9 mouse cellular contexts compared by ENCODE assay signal in the genomic region with DNA sequence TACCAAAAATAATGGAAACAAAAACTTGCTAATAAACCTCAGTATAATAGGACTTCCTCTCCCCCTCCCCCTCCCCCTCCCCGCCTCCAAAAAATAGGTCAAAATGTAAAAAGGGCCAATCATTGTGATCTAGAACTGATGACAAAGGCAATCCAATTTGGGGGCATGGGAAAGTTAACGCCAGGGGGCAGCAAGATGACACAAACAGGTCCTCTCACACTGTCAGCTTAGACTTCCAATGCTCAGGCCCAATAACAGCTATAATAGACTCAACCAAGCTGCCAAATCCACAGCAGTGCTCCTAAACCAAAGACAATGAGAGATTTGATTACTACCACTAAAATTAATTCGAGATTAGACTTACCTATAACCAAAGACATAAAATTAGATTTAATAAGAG. TPM values are rescaled to one million over a fixed set of nuclear protein-coding genes. Genes with fewer than 3 reads are reported as not detected.
DNase-seq lines count a peak whose midpoint lies in the region; ATAC-seq and TF ChIP-seq lines count a peak whose summit lies in the region.
"Had no signal": no experiment of that assay in that cellular context is flagged by ENCODE, and none has a peak within 500 bp of the region (broad histone marks: within the 10 kb centered on the region; RNA-seq: fewer than 3 reads in every experiment).

No protein-coding gene starts in this region.

- no peak for TF ChIP-seq EP300 in liver, embryonic 14.5 days (IDR thresholded peaks at IDR 0.05; ENCODE audit: low read depth)

- peak; percentile 58 to 71 for DNase-seq in B cell, adult 2 months
- DNase-seq in c-Kit-positive CD71-positive TER-119-positive erythroid progenitor cells, embryonic 14.5 days (ENCODE audit: low spot score), result peak; percentile 16
- DNase-seq in frontal cortex, postnatal 36 days (ENCODE audit: low spot score in 2 of 2), result peak; percentile 7 to 32
- DNase-seq in liver, embryonic 14.5 days (ENCODE audit: low read depth in 3 of 3, low spot score in 3 of 3), result peak; percentile 0 to 3 (median 1)
- DNase-seq in right cerebral cortex, postnatal 4 days, result peak; percentile 27

- peak; percentile 80; the same call in 1 of the 2 replicates for ATAC-seq in kidney, embryonic 16.5 days (ENCODE audit: low FRiP score, low TSS enrichment)
- no peak for ATAC-seq in liver, embryonic 14.5 days (ENCODE audit: insufficient read depth)
- ATAC-seq in erythroblast, adult 5-6 weeks (replicated peaks; ENCODE audit: low FRiP score, poor library complexity, severe bottlenecking), result no peak

- no peak overlapping the region for H3K9ac ChIP-seq in kidney, embryonic 16.5 days (replicated peaks; ENCODE audit: low read length)
- H3K9ac ChIP-seq in liver, embryonic 14.5 days (replicated peaks), result no peak overlapping the region

- H3K27ac ChIP-seq in kidney, embryonic 16.5 days (ENCODE audit: low read length), result no peak overlapping the region
- no peak overlapping the region for H3K27ac ChIP-seq in liver, embryonic 14.5 days

- H3K27me3 ChIP-seq in E14TG2a.4 (ENCODE audit: insufficient read depth, low read length), result no peaks in the 10 kb centered on the region
- no peaks in the 10 kb centered on the region for H3K27me3 ChIP-seq in kidney, embryonic 16.5 days (ENCODE audit: insufficient read depth, low read length)
- H3K27me3 ChIP-seq in liver, embryonic 14.5 days (ENCODE audit: control insufficient read depth, insufficient read depth, low read length), result no peaks in the 10 kb centered on the region

- 7% methylated on average over 3 of the region's 3 CpGs for WGBS in kidney, embryonic 16.5 days
- WGBS in liver, embryonic 14.5 days (ENCODE audit: insufficient replicate concordance), result 7% methylated on average over 3 of the region's 3 CpGs

- no peaks in the 10 kb centered on the region for H3K36me3 ChIP-seq in E14TG2a.4 (ENCODE audit: insufficient read depth, low read length)
- H3K36me3 ChIP-seq in kidney, embryonic 16.5 days (ENCODE audit: insufficient read depth, low read length), result no peaks in the 10 kb centered on the region
- H3K36me3 ChIP-seq in liver, embryonic 14.5 days (replicated peaks; ENCODE audit: control insufficient read depth, insufficient read depth, low read depth), result no peaks in the 10 kb centered on the region

- no peak overlapping the region for H3K4me2 ChIP-seq in kidney, embryonic 16.5 days (replicated peaks; ENCODE audit: low read depth, low read length)
- no peak overlapping the region for H3K4me2 ChIP-seq in liver, embryonic 14.5 days (ENCODE audit: low read depth)

- peak; percentile 15 for TF ChIP-seq CTCF in E14TG2a.4 (conservative IDR thresholded peaks at IDR 0.05; ENCODE audit: low read length)
- peak; percentile 43 for TF ChIP-seq CTCF in liver, embryonic 14.5 days (IDR thresholded peaks at IDR 0.05; ENCODE audit: low read depth)

- no peak overlapping the region for H3K4me3 ChIP-seq in E14TG2a.4 (replicated peaks; ENCODE audit: low read length)
- H3K4me3 ChIP-seq in kidney, embryonic 16.5 days (ENCODE audit: low read length), result no peak overlapping the region
- H3K4me3 ChIP-seq in liver, embryonic 14.5 days (ENCODE audit: insufficient read depth in 1 of 2, low read depth in 2 of 2, low read length in 2 of 2), result no peak overlapping the region

- H3K9me3 ChIP-seq in E14TG2a.4 (ENCODE audit: low read length), result no peaks in the 10 kb centered on the region
- H3K9me3 ChIP-seq in kidney, embryonic 16.5 days (ENCODE audit: low read length), result no peaks in the 10 kb centered on the region
- no peaks in the 10 kb centered on the region for H3K9me3 ChIP-seq in liver, embryonic 14.5 days (ENCODE audit: control insufficient read depth, low read length)

- no peaks in the 10 kb centered on the region for H3K4me1 ChIP-seq in E14TG2a.4 (replicated peaks; ENCODE audit: low read depth, low read length)
- no peaks in the 10 kb centered on the region for H3K4me1 ChIP-seq in kidney, embryonic 16.5 days (ENCODE audit: insufficient read depth, low read length)
- H3K4me1 ChIP-seq in liver, embryonic 14.5 days (replicated peaks; ENCODE audit: control insufficient read depth in 2 of 2, insufficient read depth in 2 of 2, low read length in 1 of 2), result no peaks in the 10 kb centered on the region

RNA-seq across cellular contexts. Expression of a gene that starts 16.5 kb away (rescaled TPM):
- not detected in 2 replicates for polyA plus RNA-seq in kidney, embryonic 16.5 days (2015; fragmentation: Nextera tagmentation; extraction: Ambion mirVana)
- not detected in 2 replicates for polyA plus RNA-seq in liver, embryonic 14.5 days (2012; rRNA removed)
- not detected in 2 replicates for polyA plus RNA-seq in liver, embryonic 14.5 days (2014; fragmentation: Nextera tagmentation; extraction: Ambion mirVana)
- total RNA-seq in erythroblast, adult 5-6 weeks (2015; ENCODE audit: low replicate concordance), result not detected in 2 replicates
- not detected in 2 replicates for total RNA-seq in erythroblast, adult 5-6 weeks (2017; ENCODE audit: low replicate concordance)
- total RNA-seq: layer of hippocampus, adult 18-20 months had no signal

RNA-seq across cellular contexts. Expression of a gene that starts 51.3 kb away (rescaled TPM):
- polyA plus RNA-seq in kidney, embryonic 16.5 days (2015; fragmentation: Nextera tagmentation; extraction: Ambion mirVana), result not detected in 2 replicates
- not detected in 2 replicates for polyA plus RNA-seq in liver, embryonic 14.5 days (2012; rRNA removed)
- not detected in 2 replicates for polyA plus RNA-seq in liver, embryonic 14.5 days (2014; fragmentation: Nextera tagmentation; extraction: Ambion mirVana)
- total RNA-seq in erythroblast, adult 5-6 weeks (2015; ENCODE audit: low replicate concordance), result not detected in 2 replicates
- total RNA-seq in erythroblast, adult 5-6 weeks (2017; ENCODE audit: low replicate concordance), result not detected in 2 replicates
- total RNA-seq: layer of hippocampus, adult 18-20 months had no signal

RNA-seq across cellular contexts. Expression of a gene that starts 55.1 kb away (rescaled TPM):
- polyA plus RNA-seq in kidney, embryonic 16.5 days (2015; fragmentation: Nextera tagmentation; extraction: Ambion mirVana), result not detected in 2 replicates
- not detected in 2 replicates for polyA plus RNA-seq in liver, embryonic 14.5 days (2012; rRNA removed)
- polyA plus RNA-seq in liver, embryonic 14.5 days (2014; fragmentation: Nextera tagmentation; extraction: Ambion mirVana), result not detected in 2 replicates
- not detected in 2 replicates for total RNA-seq in erythroblast, adult 5-6 weeks (2015; ENCODE audit: low replicate concordance)
- not detected in 2 replicates for total RNA-seq in erythroblast, adult 5-6 weeks (2017; ENCODE audit: low replicate concordance)
- total RNA-seq: layer of hippocampus, adult 18-20 months had no signal

Comparison
In these comparisons a context has a peak if more than half of its experiments do, and no peak if none do; other contexts are left out.
1. DNase-seq: peak in every context shown above with its lines; median percentile 64 in B cell, adult 2 months; 27 in right cerebral cortex, postnatal 4 days; 20 in frontal cortex, postnatal 36 days; 16 in c-Kit-positive CD71-positive TER-119-positive erythroid progenitor cells, embryonic 14.5 days; 1 in liver, embryonic 14.5 days.